Mouse (Mus musculus) bone marrow, adult 2 months (tissue): ENCODE data around the gene Dnajc21. TPM values are rescaled to one million over a fixed set of nuclear protein-coding genes. Genes with fewer than 3 reads are reported as not detected.
"Not testable (repeated sequence)": the region's sequence is repeated elsewhere in the genome, so short reads cannot be mapped to it uniquely, and the experiment has no call there.

Experiments used
- H3K27ac ChIP-seq: fragments of 200-500 bp; 2 replicates; pipeline ENCODE4 v1.5.1; 2012; ENCODE audit warnings: low read depth, mild to moderate bottlenecking, control low read depth, inconsistent platforms, low read length; ENCODE audit not compliant: control insufficient read depth, poor library complexity, insufficient read depth
- H3K4me1 ChIP-seq: fragments of 200-500 bp; 2 replicates; pipeline ENCODE4 v1.6.1; 2011; ENCODE audit warnings: low read length; ENCODE audit not compliant: control insufficient read depth, insufficient read depth
- H3K4me3 ChIP-seq: fragments of 200-500 bp; replicated peaks from 2 replicates; pipeline ENCODE3; 2011; ENCODE audit warnings: mild to moderate bottlenecking, low read depth, low read length, control low read depth; ENCODE audit not compliant: control insufficient read depth
- CTCF ChIP-seq: fragments of 200-500 bp; IDR thresholded peaks from 2 replicates; pipeline ENCODE4 v1.5.1; 2011; ENCODE audit warnings: low read length, control low read depth; ENCODE audit not compliant: control insufficient read depth, insufficient read depth
- POLR2A ChIP-seq: fragments of 200-500 bp; IDR thresholded peaks from 2 replicates; pipeline ENCODE4 v1.6.1; 2011; ENCODE audit warnings: low read depth, mild to moderate bottlenecking, control low read depth, low read length, borderline replicate concordance; ENCODE audit not compliant: control insufficient read depth
- WGBS: fragments of 180-500 bp; shearing (Covaris S2); methylation state at CpG from one replicate; pipeline ENCODE4 v1.1.7; 2018; 5-methylcytosine and 5-hydroxymethylcytosine counted together
- polyA plus RNA-seq: library from polyadenylated mRNA; stranded (reverse); fragments of >200 nt; gene quantifications from 2 replicates; pipeline ENCODE4 v1.2.4, GENCODE M21; 2011; ENCODE audit warnings: low replicate concordance; ENCODE audit not compliant: missing spikeins, insufficient read depth, insufficient read length

The Dnajc21 gene
- 20.1 and 21.6 TPM in 2 replicates for polyA plus RNA-seq

GRCm38 (mm10) chr15:10470151-10470831 is at the start of gene Dnajc21:
TSS of gene Dnajc21 (minus strand) at chr15:10470516.
- H3K4me3 ChIP-seq = peak within 1 kb of the TSS; percentile 81
- TF ChIP-seq POLR2A (no peak; the same call in 1 of the 2 replicates), CTCF (no peak)
- H3K27ac ChIP-seq = peak within 1 kb of the TSS; percentile 70
- WGBS = 7% methylated on average over 87 of the region's 87 CpGs
- H3K4me1 ChIP-seq = no peaks in the 10 kb centered on the region; the same call in 1 of the 2 replicates

- no peak for TF ChIP-seq CTCF
- no peak for TF ChIP-seq POLR2A
- Histone ChIP-seq H3K4me1 (no peaks in the 10 kb centered on the region), H3K27ac (no peak overlapping the region), H3K4me3 (no peak overlapping the region)
- 85% methylated on average over 7 of the region's 7 CpGs for WGBS
These were observed 44.9 kb upstream of the Dnajc21 start for GRCm38 (mm10) chr15:10515166-10515565.

- no peak for TF ChIP-seq POLR2A
- TF ChIP-seq CTCF = no peak
- H3K4me1 ChIP-seq = no peaks in the 10 kb centered on the region
- H3K4me3 ChIP-seq = no peak overlapping the region
- WGBS = 74% methylated on average over 11 of the region's 11 CpGs
- H3K27ac ChIP-seq = no peak overlapping the region
These were observed 35.8 kb upstream of the Dnajc21 start for GRCm38 (mm10) chr15:10506099-10506498.

- Histone ChIP-seq H3K4me3 (no peak overlapping the region), H3K27ac (no peak overlapping the region), H3K4me1 (no peaks in the 10 kb centered on the region)
- 51% methylated on average over 11 of the region's 11 CpGs for WGBS
- no peak for TF ChIP-seq POLR2A
- peak; percentile 51 for TF ChIP-seq CTCF
These were observed 30.8 kb upstream of the Dnajc21 start for GRCm38 (mm10) chr15:10500838-10501719.

- 65% methylated on average over 5 of the region's 5 CpGs for WGBS
- no peaks in the 10 kb centered on the region for H3K4me1 ChIP-seq
- no peak overlapping the region for H3K4me3 ChIP-seq
- no peak overlapping the region for H3K27ac ChIP-seq
- no peak for TF ChIP-seq CTCF
These were observed 29.7 kb upstream of the Dnajc21 start for GRCm38 (mm10) chr15:10500035-10500434.

GRCm38 (mm10) chr15:10499593-10499992 is 29.3 kb upstream of the Dnajc21 start:
- Histone ChIP-seq H3K4me3 (no peak overlapping the region), H3K4me1 (no peaks in the 10 kb centered on the region), H3K27ac (no peak overlapping the region)
- TF ChIP-seq POLR2A (no peak), CTCF (no peak)
- WGBS = 57% methylated on average over 5 of the region's 5 CpGs

GRCm38 (mm10) chr15:10496696-10497095 is 26.4 kb upstream of the Dnajc21 start:
- not testable (repeated sequence) for H3K27ac ChIP-seq, H3K4me3 ChIP-seq, H3K4me1 ChIP-seq
- WGBS = 74% methylated on average over 1 of the region's 1 CpGs

GRCm38 (mm10) chr15:10495944-10496343 is 25.6 kb upstream of the Dnajc21 start:
- TF ChIP-seq CTCF = no peak
- no peak for TF ChIP-seq POLR2A
- Histone ChIP-seq H3K27ac (no peak overlapping the region), H3K4me1 (no peaks in the 10 kb centered on the region), H3K4me3 (no peak overlapping the region)
- WGBS = 90% methylated on average over 11 of the region's 11 CpGs
